Mouse (Mus musculus): ENCODE data around the gene Anxa5. TPM values are rescaled to one million over a fixed set of nuclear protein-coding genes. Genes with fewer than 3 reads are reported as not detected.

Anxa5 gene
- polyA plus RNA-seq, 1 experiment = 313 TPM

DNA sequence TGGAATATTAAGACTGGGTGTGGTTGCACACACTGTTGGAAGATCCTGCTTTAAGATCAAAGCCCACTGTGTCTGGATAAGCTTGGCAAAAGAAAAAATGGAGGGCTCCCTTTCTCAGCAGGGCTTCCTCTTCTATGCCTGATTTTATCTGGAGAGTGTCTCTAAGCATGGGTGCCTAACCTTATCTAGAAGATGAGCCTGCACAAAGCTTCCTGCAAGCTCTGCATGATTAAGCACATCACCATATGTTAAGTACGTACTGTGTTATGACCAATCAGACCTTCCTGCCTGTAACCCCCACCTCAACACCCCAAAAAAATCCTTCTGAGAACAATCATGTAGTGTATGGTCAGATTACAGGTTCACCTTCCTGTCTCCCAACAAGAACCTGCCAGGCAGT, 45.3 kb downstream of the Anxa5 start:
- TF ChIP-seq MYOD1 (IDR thresholded peaks at IDR 0.05; ENCODE audit: control insufficient read depth in 1 of 3, insufficient read length in 2 of 3, low read depth in 2 of 3) (no peak), TCF3 (IDR thresholded peaks at IDR 0.05; ENCODE audit: insufficient read length, low read depth) (no peak), REST (IDR thresholded peaks at IDR 0.05; ENCODE audit: insufficient read depth, insufficient read length) (no peak), TCF12 (IDR thresholded peaks at IDR 0.05; ENCODE audit: insufficient read depth, poor library complexity, severe bottlenecking) (no peak), USF1 (IDR thresholded peaks at IDR 0.05; ENCODE audit: low read depth) (no peak), MAX (IDR thresholded peaks at IDR 0.05; ENCODE audit: low read depth) (no peak), POLR2AphosphoS2 (IDR thresholded peaks at IDR 0.05; ENCODE audit: insufficient read length, low read depth) (no peak), POLR2A (IDR thresholded peaks at IDR 0.05; ENCODE audit: insufficient read length, low read depth) (no peak), E2F4 (IDR thresholded peaks at IDR 0.05; ENCODE audit: insufficient read depth) (no peak), MYOG (IDR thresholded peaks at IDR 0.05; ENCODE audit: control insufficient read depth in 1 of 3, insufficient read depth in 1 of 3, insufficient read length in 2 of 3, low read depth in 2 of 3) (no peak), CEBPB (IDR thresholded peaks at IDR 0.05; ENCODE audit: insufficient read depth, poor library complexity, severe bottlenecking) (no peak), SRF (IDR thresholded peaks at IDR 0.05; ENCODE audit: control insufficient read depth, insufficient read length, low read depth) (no peak)
- Histone ChIP-seq H3ac (ENCODE audit: control insufficient read depth, insufficient read length) (no peak overlapping the region), H3K27me3 (ENCODE audit: control insufficient read depth, insufficient read depth, insufficient read length) (no peaks in the 10 kb centered on the region), H3K36me3 (ENCODE audit: control insufficient read depth, insufficient read depth) (no peaks in the 10 kb centered on the region), H3K4me2 (ENCODE audit: low read depth) (no peak overlapping the region), H3K4me3 (no peak overlapping the region), H3K79me2 (ENCODE audit: control insufficient read depth, insufficient read depth) (no peaks in the 10 kb centered on the region)

DNA sequence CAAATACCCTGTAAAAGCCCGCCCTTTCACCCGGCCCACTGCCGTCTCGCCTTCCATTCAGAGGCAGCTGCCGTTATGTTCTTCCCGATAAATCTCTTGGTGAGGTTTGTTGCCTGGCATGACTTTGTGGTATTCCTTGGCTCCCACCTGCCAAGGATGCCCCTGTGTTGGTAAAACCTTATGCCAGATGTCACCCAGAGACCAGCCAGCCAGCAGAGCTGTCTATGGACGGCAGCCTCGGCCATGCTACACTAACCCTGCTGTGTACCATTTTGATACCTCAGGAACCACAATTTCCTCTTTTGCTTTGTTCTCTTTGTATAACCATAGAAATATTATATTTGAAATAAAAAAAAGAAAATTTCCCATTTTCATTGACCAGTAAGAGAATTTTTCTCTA, 48.3 kb downstream of the Anxa5 start:
- TF ChIP-seq MYOD1 (IDR thresholded peaks at IDR 0.05; ENCODE audit: control insufficient read depth in 1 of 3, insufficient read length in 2 of 3, low read depth in 2 of 3) = no peak
- no peak for TF ChIP-seq TCF3 (IDR thresholded peaks at IDR 0.05; ENCODE audit: insufficient read length, low read depth)
- no peak for TF ChIP-seq MYOG (IDR thresholded peaks at IDR 0.05; ENCODE audit: control insufficient read depth in 1 of 3, insufficient read depth in 1 of 3, insufficient read length in 2 of 3, low read depth in 2 of 3)
- no peak for TF ChIP-seq TCF12 (IDR thresholded peaks at IDR 0.05; ENCODE audit: insufficient read depth, poor library complexity, severe bottlenecking)
- no peak for TF ChIP-seq REST (IDR thresholded peaks at IDR 0.05; ENCODE audit: insufficient read depth, insufficient read length)
- no peak for TF ChIP-seq E2F4 (IDR thresholded peaks at IDR 0.05; ENCODE audit: insufficient read depth)
- no peak for TF ChIP-seq MAX (IDR thresholded peaks at IDR 0.05; ENCODE audit: low read depth)
- Histone ChIP-seq H3K79me2 (ENCODE audit: control insufficient read depth, insufficient read depth) (no peaks in the 10 kb centered on the region), H3K4me3 (no peak overlapping the region)

DNA sequence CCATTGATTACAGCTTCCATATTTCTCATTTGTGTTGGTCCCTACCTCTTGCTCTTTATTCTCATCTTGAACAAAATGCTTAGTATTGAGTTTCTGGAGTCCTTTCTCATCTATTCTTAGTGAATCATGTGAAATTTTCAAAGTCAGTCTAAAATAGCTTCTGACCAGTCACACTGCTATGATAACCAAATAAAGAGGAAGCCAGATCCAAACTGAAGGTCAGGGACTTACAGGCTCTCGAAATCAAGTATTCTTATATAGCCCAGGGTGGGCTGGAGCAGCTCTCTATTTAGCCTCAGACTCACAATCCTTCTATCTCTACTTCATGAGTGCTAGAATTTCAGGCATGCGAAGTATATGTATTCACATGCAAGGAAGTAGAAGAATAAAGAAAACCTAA, 66.2 kb downstream of the Anxa5 start:
- Histone ChIP-seq H3K4me3 (no peak overlapping the region), H3K27me3 (ENCODE audit: control insufficient read depth, insufficient read depth, insufficient read length) (no peaks in the 10 kb centered on the region), H3ac (ENCODE audit: control insufficient read depth, insufficient read length) (no peak overlapping the region), H3K36me3 (ENCODE audit: control insufficient read depth, insufficient read depth) (no peaks in the 10 kb centered on the region), H3K79me2 (ENCODE audit: control insufficient read depth, insufficient read depth) (no peaks in the 10 kb centered on the region), H3K4me2 (ENCODE audit: low read depth) (no peak overlapping the region)
- no peak for TF ChIP-seq SRF (IDR thresholded peaks at IDR 0.05; ENCODE audit: control insufficient read depth, insufficient read length, low read depth)
- no peak for TF ChIP-seq TCF12 (IDR thresholded peaks at IDR 0.05; ENCODE audit: insufficient read depth, poor library complexity, severe bottlenecking)
- no peak for TF ChIP-seq MYOG (IDR thresholded peaks at IDR 0.05; ENCODE audit: control insufficient read depth in 1 of 3, insufficient read depth in 1 of 3, insufficient read length in 2 of 3, low read depth in 2 of 3)
- TF ChIP-seq CEBPB (IDR thresholded peaks at IDR 0.05; ENCODE audit: insufficient read depth, poor library complexity, severe bottlenecking) = no peak
- TF ChIP-seq E2F4 (IDR thresholded peaks at IDR 0.05; ENCODE audit: insufficient read depth) = no peak
- no peak for TF ChIP-seq MYOD1 (IDR thresholded peaks at IDR 0.05; ENCODE audit: control insufficient read depth in 1 of 3, insufficient read length in 2 of 3, low read depth in 2 of 3)
- no peak for TF ChIP-seq USF1 (IDR thresholded peaks at IDR 0.05; ENCODE audit: low read depth)
- TF ChIP-seq POLR2AphosphoS2 (IDR thresholded peaks at IDR 0.05; ENCODE audit: insufficient read length, low read depth) = no peak
- TF ChIP-seq MAX (IDR thresholded peaks at IDR 0.05; ENCODE audit: low read depth) = no peak
- TF ChIP-seq TCF3 (IDR thresholded peaks at IDR 0.05; ENCODE audit: insufficient read length, low read depth) = no peak
- TF ChIP-seq REST (IDR thresholded peaks at IDR 0.05; ENCODE audit: insufficient read depth, insufficient read length) = no peak
- no peak for TF ChIP-seq POLR2A (IDR thresholded peaks at IDR 0.05; ENCODE audit: insufficient read length, low read depth)

More for the DNA sequence above, 48.3 kb downstream of the Anxa5 start:
- Histone ChIP-seq H3ac (ENCODE audit: control insufficient read depth, insufficient read length) (no peak overlapping the region), H3K4me2 (ENCODE audit: low read depth) (no peak overlapping the region), H3K36me3 (ENCODE audit: control insufficient read depth, insufficient read depth) (no peaks in the 10 kb centered on the region), H3K27me3 (ENCODE audit: control insufficient read depth, insufficient read depth, insufficient read length) (no peaks in the 10 kb centered on the region)

DNA sequence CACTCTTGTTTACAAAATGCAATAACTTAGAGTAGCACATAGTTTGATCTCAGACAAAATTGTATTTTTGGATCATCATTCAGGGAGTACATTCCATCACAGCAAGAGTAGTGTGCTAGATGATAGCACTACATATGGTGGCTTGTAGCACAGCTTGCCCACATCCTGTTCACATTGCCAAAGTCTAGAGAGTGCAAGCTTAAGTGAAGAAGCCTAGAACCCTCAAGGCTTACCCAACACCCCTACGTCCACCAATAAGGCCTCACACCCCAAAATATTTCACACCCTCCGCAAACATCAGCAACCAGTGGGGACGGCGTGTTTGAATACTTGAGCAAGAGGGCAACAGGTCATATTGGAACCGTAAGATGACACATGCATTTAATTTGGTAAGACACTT, 68.7 kb downstream of the Anxa5 start:
- H3K4me2 ChIP-seq (ENCODE audit: low read depth) = no peak overlapping the region
- H3ac ChIP-seq (ENCODE audit: control insufficient read depth, insufficient read length) = no peak overlapping the region
- no peaks in the 10 kb centered on the region for H3K27me3 ChIP-seq (ENCODE audit: control insufficient read depth, insufficient read depth, insufficient read length)
- no peak for TF ChIP-seq CEBPB (IDR thresholded peaks at IDR 0.05; ENCODE audit: insufficient read depth, poor library complexity, severe bottlenecking)
- TF ChIP-seq E2F4 (IDR thresholded peaks at IDR 0.05; ENCODE audit: insufficient read depth) = no peak
- TF ChIP-seq POLR2A (IDR thresholded peaks at IDR 0.05; ENCODE audit: insufficient read length, low read depth) = no peak
- no peak for TF ChIP-seq MYOD1 (IDR thresholded peaks at IDR 0.05; ENCODE audit: control insufficient read depth in 1 of 3, insufficient read length in 2 of 3, low read depth in 2 of 3)
- no peak for TF ChIP-seq MYOG (IDR thresholded peaks at IDR 0.05; ENCODE audit: control insufficient read depth in 1 of 3, insufficient read depth in 1 of 3, insufficient read length in 2 of 3, low read depth in 2 of 3)
- no peak for TF ChIP-seq SRF (IDR thresholded peaks at IDR 0.05; ENCODE audit: control insufficient read depth, insufficient read length, low read depth)
- no peak for TF ChIP-seq TCF12 (IDR thresholded peaks at IDR 0.05; ENCODE audit: insufficient read depth, poor library complexity, severe bottlenecking)
- no peak for TF ChIP-seq USF1 (IDR thresholded peaks at IDR 0.05; ENCODE audit: low read depth)
- TF ChIP-seq MAX (IDR thresholded peaks at IDR 0.05; ENCODE audit: low read depth) = no peak
- H3K36me3 ChIP-seq (ENCODE audit: control insufficient read depth, insufficient read depth) = no peaks in the 10 kb centered on the region
- no peaks in the 10 kb centered on the region for H3K79me2 ChIP-seq (ENCODE audit: control insufficient read depth, insufficient read depth)
- H3K4me3 ChIP-seq = no peak overlapping the region

DNA sequence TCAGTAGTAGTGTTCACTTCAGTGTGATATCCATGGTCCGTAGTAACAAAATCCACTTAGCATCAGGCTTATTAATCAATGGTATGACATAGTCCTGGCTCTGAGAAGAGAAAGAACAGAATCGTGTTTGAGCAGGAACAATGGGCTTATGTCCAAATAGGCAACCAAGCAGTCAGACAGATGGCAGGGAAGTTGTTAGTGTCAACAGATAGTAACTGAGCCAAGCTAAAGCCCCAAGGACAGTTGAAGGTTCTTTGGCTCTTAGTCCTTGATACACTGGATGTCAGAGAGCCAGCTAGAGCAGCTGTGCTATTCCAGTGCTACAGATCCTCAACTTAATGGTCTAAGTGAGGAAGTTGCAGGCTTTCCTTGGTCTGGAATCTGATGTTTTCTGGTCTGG, 69.4 kb downstream of the Anxa5 start:
- H3K4me3 ChIP-seq = no peak overlapping the region
- TF ChIP-seq MAX (IDR thresholded peaks at IDR 0.05; ENCODE audit: low read depth) (no peak), POLR2A (IDR thresholded peaks at IDR 0.05; ENCODE audit: insufficient read length, low read depth) (no peak), TCF3 (IDR thresholded peaks at IDR 0.05; ENCODE audit: insufficient read length, low read depth) (no peak)
- H3K36me3 ChIP-seq (ENCODE audit: control insufficient read depth, insufficient read depth) = no peaks in the 10 kb centered on the region
- H3K79me2 ChIP-seq (ENCODE audit: control insufficient read depth, insufficient read depth) = no peaks in the 10 kb centered on the region
- no peak overlapping the region for H3K4me2 ChIP-seq (ENCODE audit: low read depth)
- H3ac ChIP-seq (ENCODE audit: control insufficient read depth, insufficient read length) = no peak overlapping the region
- H3K27me3 ChIP-seq (ENCODE audit: control insufficient read depth, insufficient read depth, insufficient read length) = no peaks in the 10 kb centered on the region

All from myocyte (in vitro differentiated cells).